Mouse (Mus musculus): Measurements from ENCODE around the gene Zap70. TPM values are rescaled to one million over a fixed set of nuclear protein-coding genes. Genes with fewer than 3 reads are reported as not detected.

Gene Zap70
- total RNA-seq, 4 experiments from 2014 or later = 0.49 to 2.2 (median 1.5) TPM

GRCm38 (mm10) chr1:36824356-36824755 lies 62.8 kb downstream of the Zap70 start:
- DNase-seq (ENCODE audit: low spot score in 2 of 2) = no peak

DNA sequence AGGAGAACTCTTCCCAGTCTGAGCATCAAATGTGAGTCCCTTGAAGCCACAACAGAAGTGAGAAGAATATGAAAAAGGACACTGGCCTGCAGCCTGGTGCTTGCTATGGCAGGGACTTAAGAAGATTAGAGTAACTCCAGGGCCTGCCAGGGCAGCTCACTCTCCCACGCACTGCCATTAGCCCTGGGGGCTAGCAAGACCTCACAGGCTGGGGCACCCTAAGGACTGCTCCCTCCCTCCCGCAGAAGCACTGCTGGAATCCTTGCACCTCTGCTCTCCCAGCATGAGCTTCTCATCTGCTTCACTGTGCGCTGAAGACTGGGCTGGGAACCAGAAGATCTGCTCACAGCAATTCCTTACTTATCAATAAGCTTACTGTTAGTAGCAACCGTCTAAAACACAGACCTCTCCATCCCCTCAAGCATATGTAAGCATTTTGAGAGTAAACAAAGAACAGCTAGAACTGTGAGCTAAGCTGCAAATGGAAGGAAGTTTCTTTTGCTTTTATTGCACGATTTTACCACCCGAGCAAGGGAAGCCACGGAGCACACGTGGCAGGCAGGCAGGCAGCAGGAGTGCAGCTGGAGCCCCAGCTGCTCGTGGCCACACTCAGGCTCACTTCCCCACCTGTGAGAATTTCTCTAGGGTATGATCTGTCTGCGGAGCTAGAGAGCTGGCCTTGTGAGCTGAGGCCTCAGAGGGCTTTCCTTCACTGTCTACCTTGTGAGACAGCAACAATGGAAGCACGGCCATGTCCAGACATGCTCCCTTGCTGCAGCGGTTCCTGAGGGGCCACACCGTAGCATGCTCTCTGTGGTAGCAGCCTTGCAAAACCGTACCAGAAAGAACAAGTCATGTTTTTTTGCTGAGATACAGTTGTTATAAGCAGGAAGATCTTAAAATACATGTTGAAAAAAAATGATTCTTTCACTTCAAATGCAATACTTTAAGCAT lies 69.6 kb downstream of the Zap70 start:
- no peak for DNase-seq (ENCODE audit: low spot score in 2 of 2)

Other genes with a start within 250 kb of the Zap70 start
- 10 to 100 TPM; 31.8 to 38.3 (median 33.4) TPM for gene Cnnm3, start 249.9 kb upstream of the Zap70 start, total RNA-seq (2022)
- gene Ankrd23, start 224.9 kb upstream of the Zap70 start, total RNA-seq (2022) = 1 to 10 TPM; 3.9 to 6.0 (median 5.0) TPM
- not detected for gene Gm42417, start 222.4 kb upstream of the Zap70 start, total RNA-seq (2022)
- gene Ankrd39, start 214.4 kb upstream of the Zap70 start, total RNA-seq (2022) = 10 to 100 TPM; 13.1 to 17.0 (median 14.9) TPM
- 10 to 100 TPM; 16.1 to 23.4 (median 19.2) TPM for gene Sema4c, start 203.4 kb upstream of the Zap70 start, total RNA-seq (2022)
- under 1 TPM in 1 of 4 experiments, not detected in 3; 0.57 TPM for gene Fam178b, start 78.6 kb upstream of the Zap70 start, total RNA-seq (2022)
- gene Cox5b, start 70.3 kb upstream of the Zap70 start, total RNA-seq (2022) = 100 to 1,000 TPM; 511 to 653 (median 570) TPM
- 1 to 10 TPM in 3 of 4 experiments, not detected in 1; 1.0 to 1.1 (median 1.0) TPM for gene 4933424G06Rik, start 51.6 kb upstream of the Zap70 start, total RNA-seq (2022)
- gene Actr1b, start 47.4 kb upstream of the Zap70 start, total RNA-seq (2022) = 100 to 1,000 TPM; 288 to 349 (median 302) TPM
- 10 to 100 TPM; 45.8 to 54.3 (median 53.0) TPM for gene Tmem131, start 181.9 kb downstream of the Zap70 start, total RNA-seq (2022)

Data from left cerebral cortex, adult 8-10 months (tissue).